Mouse (Mus musculus) gastrocnemius, adult 18-20 months (tissue): Measurements from ENCODE around the gene Aspn. TPM values are rescaled to one million over a fixed set of nuclear protein-coding genes. Genes with fewer than 3 reads are reported as not detected.
"Not testable (repeated sequence)": the region's sequence is repeated elsewhere in the genome, so short reads cannot be mapped to it uniquely, and the experiment has no call there.

Experiments
- DNase-seq: peaks from one replicate; pipeline ENCODE4 v3.0.0; 2021; ENCODE audit warnings: low spot score
- total RNA-seq, 2 experiments: library from RNA; stranded (reverse); gene quantifications; 2 replicates each; pipeline ENCODE4 v1.2.3; 2021

Aspn gene
- total RNA-seq, 2 experiments from 2014 or later = 7.6 to 14.9 TPM

DNA sequence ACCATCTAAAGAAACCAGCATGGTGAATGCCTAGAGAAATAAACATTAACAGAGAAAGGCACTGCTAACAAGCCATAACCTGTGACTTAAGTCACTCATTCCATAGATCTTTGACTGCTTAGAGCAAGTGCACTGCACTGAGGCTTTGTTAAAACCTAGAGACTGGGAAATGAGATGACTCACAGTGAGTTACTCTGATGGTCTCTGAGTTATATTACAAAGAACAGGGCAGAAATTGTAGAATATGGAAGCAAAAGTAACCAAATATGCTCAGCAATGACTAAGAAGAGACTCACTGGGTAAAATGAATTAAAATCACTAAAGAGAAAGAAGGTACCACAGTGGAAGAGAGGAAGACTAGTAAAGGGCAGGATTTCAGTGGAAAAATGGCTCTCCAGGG is 39.6 kb downstream of the Aspn start:
- DNase-seq = no peak

DNA sequence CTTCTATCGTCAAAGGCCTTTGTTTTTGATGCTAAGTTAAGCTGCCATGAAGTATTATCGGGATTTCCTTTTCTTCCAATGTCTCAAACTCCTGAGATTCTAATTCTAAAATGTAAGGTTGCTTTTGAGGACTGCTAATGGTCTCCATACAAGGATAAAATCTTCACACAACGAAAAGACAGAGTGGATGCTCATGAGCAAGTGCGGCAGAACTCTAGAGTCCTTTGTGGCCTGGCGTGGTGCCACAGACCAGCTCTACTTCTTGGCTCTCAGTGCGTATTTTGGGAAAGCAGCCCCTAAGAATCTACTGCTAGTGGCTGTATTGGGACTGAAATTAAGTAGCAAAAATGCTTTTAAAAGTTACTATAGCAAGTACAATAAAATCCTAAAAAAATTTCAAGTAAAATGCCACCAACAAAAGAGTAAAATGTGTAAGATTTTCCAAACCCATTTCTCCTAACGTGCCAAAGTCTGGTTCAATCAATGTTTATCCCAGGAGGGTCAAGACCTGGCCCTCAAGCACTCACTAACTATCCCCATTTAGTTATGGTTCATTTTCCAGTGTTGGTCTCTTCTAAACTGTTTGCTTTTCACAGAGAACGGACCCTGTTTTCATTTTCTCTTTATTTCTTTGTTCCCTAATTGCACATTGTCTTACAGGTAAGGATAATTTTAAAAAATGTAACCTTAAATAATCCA is 40.2 kb downstream of the Aspn start:
- peak; percentile 42 for DNase-seq

DNA sequence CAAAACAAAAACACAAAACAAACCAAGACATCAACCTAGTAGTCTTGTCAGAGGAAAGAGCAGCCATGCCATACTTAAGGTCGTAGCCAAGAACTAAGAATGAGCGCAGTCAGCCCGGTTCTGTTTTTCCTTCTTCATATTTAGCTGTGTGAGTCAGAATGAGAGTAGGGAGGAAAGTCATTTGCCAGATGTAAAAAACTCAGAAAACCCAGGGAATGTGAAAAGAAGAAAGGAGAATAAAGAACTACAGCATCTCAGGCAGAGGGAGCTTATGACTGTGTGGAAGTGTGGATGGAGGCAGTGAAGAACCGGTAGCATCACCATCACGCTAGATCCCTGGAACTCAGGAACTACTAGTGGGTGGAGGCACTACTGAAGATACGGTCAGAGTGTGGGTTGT is 41.8 kb downstream of the Aspn start:
- peak; percentile 14 for DNase-seq

DNA sequence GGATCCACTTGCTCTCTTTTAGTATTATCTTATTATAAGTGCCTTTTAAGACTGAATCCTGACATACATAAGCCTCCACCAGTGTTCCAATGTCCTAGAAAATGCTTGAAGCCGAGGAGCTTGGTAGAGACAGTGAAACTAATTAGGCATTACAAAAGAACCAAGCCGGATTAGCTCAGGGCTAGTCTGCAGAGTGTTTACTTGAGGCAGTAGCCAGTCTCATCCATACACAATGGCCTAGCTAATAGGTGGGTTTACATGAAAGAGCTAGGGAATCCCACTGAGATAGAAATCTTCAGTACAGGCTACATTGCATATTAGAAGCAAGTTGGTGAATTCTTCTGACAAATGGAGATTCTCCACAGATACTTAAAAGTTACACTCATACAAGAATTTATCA is 58.3 kb downstream of the Aspn start:
- not testable (repeated sequence) for DNase-seq

DNA sequence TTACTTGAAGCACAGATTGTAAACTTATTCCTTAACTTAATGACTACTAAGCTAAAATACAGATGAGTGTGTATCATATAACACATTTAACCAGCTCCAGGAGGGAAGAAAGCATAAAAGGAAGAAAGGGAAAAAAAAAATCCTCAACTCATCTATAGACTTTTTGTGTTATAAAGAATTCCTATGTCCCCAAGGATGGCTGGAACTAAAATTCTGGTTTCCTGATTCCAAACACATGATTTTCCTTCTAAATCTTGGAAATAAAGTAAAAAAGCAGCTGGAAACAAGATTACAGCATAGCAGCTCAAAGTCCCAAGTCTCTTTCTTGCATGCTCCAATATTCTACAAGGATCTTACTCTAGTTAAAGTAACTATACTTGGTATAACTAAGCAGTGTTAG is 59.4 kb downstream of the Aspn start:
- no peak for DNase-seq

DNA sequence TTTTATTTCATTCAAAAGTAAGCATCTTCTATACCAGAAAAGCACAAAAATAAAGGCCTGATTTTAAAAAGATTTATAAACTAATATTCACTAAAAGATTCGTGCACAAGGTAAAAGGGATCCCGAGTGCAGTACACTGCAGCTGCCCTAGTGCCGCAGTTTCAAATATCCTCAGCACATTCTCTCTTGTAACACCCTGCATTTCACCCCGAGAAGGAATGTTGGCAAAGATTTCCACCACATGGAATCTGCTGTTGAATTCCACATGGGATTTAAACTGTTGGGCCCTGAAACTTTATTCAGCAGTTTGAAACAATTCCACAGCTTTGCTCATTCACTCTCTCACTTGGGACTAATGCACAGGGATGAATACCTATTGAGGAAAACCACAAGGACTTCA is 63.5 kb downstream of the Aspn start, which contains the start of gene Ogn:
Gene Ogn, plus strand, starts transcription at position 333 of the 400 bp plus-strand sequence.
- DNase-seq = peak; percentile 66

DNA sequence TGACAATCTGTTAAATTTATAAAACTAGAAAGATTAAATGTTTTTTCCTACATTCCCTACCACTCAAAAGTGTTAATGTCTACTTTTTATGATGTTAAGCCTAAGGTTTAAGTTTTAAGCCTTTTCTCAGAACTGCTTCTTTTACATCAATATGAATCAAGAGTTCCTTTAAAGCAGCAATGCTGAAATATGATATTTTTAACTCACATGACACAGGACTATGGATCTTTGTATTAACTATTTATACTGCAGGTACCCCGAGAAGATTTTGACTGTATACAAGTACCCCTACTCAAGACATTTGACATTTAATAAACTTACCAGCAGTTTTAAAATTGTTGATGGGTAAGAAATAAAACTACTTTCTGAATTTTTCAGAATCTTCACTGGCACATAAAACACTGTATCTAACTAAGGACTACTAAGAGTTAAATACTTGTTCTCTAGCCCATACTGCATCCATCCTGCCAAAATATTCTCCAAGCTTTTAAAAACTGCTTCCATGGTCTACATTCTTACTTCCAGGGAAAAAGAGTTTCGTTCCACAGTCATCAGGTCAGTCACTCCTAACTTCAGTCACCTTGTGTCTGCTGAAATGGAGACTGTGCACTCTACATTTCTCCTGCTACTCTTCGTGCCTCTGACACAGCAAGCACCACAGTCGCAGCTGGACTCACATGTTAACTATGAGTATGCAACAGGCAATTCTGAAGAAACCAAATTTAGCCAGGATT is 64.5 kb downstream of the Aspn start:
- DNase-seq = no peak

DNA sequence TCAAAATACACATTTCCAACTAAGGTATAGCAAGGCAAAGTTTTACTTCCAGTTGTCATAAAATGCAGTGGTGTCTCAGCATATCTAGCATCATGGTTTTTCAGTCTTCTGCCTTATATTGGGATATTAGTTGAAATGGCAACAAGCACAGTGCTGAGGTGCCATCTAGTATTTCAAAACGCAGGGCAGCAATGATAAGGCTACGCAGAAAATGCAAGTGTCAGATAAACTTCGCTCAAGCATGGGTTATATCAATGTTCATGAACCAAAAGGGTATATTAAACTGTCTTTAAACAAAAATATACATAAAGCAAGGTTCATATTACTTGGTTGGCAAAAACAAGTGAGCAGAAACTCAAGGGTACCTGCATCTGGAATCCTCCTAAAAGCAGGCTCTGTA is 72.8 kb downstream of the Aspn start:
- DNase-seq = no peak

Other genes with a start within 250 kb of the Aspn start
- gene Fgd3, start 224.1 kb upstream of the Aspn start, total RNA-seq = under 1 TPM; 0.41 to 0.90 TPM
- 10 to 100 TPM; 23.4 to 28.6 TPM for gene Bicd2, start 202.9 kb upstream of the Aspn start, total RNA-seq
- gene Ippk, start 123.2 kb upstream of the Aspn start, total RNA-seq = 1 to 10 TPM; 5.9 to 6.6 TPM
- 1 to 10 TPM; 1.4 to 1.6 TPM for gene Tes3-ps, start 51.1 kb upstream of the Aspn start, total RNA-seq
- gene Ecm2, start 39.6 kb upstream of the Aspn start, total RNA-seq = 1 to 10 TPM; 6.7 to 9.3 TPM
- 1 to 10 TPM in 1 of 2 experiments, under 1 TPM in 1; 0.82 to 2.1 TPM for gene Omd, start 38.0 kb downstream of the Aspn start, total RNA-seq
- 10 to 100 TPM; 18.4 to 31.0 TPM for gene Ogn, start 63.6 kb downstream of the Aspn start, total RNA-seq
- 1 to 10 TPM; 1.1 to 1.3 TPM for gene Cenpp, start 108.3 kb downstream of the Aspn start, total RNA-seq
- gene Nol8, start 108.6 kb downstream of the Aspn start, total RNA-seq = 10 to 100 TPM; 13.7 to 15.5 TPM
- 10 to 100 TPM; 63.8 to 72.6 TPM for gene Iars, start 137.7 kb downstream of the Aspn start, total RNA-seq